Mouse (Mus musculus): ENCODE data around the gene Ascc3. TPM values are rescaled to one million over a fixed set of nuclear protein-coding genes. Genes with fewer than 3 reads are reported as not detected.
A peak's percentile ranks its signal among the peaks of the same experiment; 100 is the strongest.

Gene Ascc3
- polyA plus RNA-seq, 1 experiment from 2014 or later = 32.0 TPM

GRCm38 (mm10) chr10:50894170-50894991 lies 301.9 kb downstream of the Ascc3 start, which contains the start of gene Sim1:
Sim1 (plus strand) TSS chr10:50894754.
- H3K4me1 ChIP-seq (replicated peaks; ENCODE audit: control insufficient read depth, insufficient read depth, low read length) = 0 out of 2 replicates have a peak, but pooled peaks cover 8% of the 10 kb centered on the region
- peaks cover 74% of the 10 kb centered on the region for H3K27me3 ChIP-seq (ENCODE audit: control insufficient read depth, insufficient read depth, low read length)
- no peaks in the 10 kb centered on the region for H3K36me3 ChIP-seq (ENCODE audit: control insufficient read depth, insufficient read depth, low read length)
- peak within 1 kb of the TSS; percentile 45 for H3K4me3 ChIP-seq (ENCODE audit: low read depth, low read length)
- peak within 1 kb of the TSS; percentile 87 for H3K4me2 ChIP-seq (replicated peaks; ENCODE audit: low read depth, low read length)
- DNase-seq (ENCODE audit: low spot score) (peak; percentile 88), ATAC-seq (ENCODE audit: low FRiP score) (peak; percentile 97)
- WGBS = under 1% methylated on average over 59 of the region's 62 CpGs
- no peak within 1 kb of the TSS for H3K9ac ChIP-seq (ENCODE audit: low read depth, low read length)
- H3K9me3 ChIP-seq (ENCODE audit: control insufficient read depth, low read length) = no peaks in the 10 kb centered on the region
- no peak within 1 kb of the TSS for H3K27ac ChIP-seq (ENCODE audit: low read depth, low read length)

- Histone ChIP-seq H3K27me3 (ENCODE audit: control insufficient read depth, insufficient read depth, low read length) (peaks cover 69% of the 10 kb centered on the region), H3K36me3 (ENCODE audit: control insufficient read depth, insufficient read depth, low read length) (no peaks in the 10 kb centered on the region), H3K4me3 (ENCODE audit: low read depth, low read length) (peak overlapping the region; percentile 45), H3K4me1 (replicated peaks; ENCODE audit: control insufficient read depth, insufficient read depth, low read length) (0 out of 2 replicates have a peak, but pooled peaks cover 8% of the 10 kb centered on the region), H3K9me3 (ENCODE audit: control insufficient read depth, low read length) (no peaks in the 10 kb centered on the region), H3K27ac (ENCODE audit: low read depth, low read length) (no peak overlapping the region), H3K9ac (ENCODE audit: low read depth, low read length) (no peak overlapping the region), H3K4me2 (replicated peaks; ENCODE audit: low read depth, low read length) (peak overlapping the region; percentile 87)
- ATAC-seq (ENCODE audit: low FRiP score) = peak; percentile 23
- DNase-seq (ENCODE audit: low spot score) = peak; percentile 61
- under 1% methylated on average over 44 of the region's 44 CpGs for WGBS
Measured at GRCm38 (mm10) chr10:50895091-50895790, 302.8 kb downstream of the Ascc3 start.

- no peak overlapping the region for H3K27ac ChIP-seq (ENCODE audit: low read depth, low read length)
Measured at GRCm38 (mm10) chr10:50895881-50896766, 303.7 kb downstream of the Ascc3 start.

DNA sequence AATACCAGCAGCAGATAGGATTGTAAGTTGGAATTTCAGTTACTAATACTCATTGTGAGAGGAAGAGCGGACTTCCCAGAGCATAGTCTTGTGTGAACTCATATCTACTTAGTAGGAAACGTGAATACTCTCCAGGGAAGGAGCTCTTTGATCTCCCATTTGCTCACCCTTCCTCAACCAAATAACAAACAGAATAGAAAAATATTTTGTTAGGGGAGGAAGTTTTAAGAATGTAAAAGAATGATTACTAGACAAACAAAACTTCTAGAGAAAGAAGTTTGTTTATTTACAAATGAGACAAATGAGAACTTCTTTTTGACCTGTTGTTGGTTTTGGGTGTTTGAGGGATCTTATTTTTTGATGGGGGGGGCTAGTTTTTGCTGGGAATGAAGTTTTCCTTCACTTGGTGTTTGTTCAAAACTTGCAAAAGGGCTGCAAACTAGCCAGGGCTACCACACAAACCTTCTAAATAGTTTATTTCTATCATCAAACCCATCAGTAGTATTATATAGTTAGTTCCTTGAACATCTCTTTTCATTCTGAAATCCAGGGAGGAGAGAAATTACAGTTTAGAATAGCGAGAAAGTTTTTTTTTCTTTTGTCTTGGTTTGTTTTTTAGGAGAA lies 304.4 kb downstream of the Ascc3 start:
- Histone ChIP-seq H3K9ac (ENCODE audit: low read depth, low read length) (no peak overlapping the region), H3K9me3 (ENCODE audit: control insufficient read depth, low read length) (no peaks in the 10 kb centered on the region), H3K4me1 (replicated peaks; ENCODE audit: control insufficient read depth, insufficient read depth, low read length) (0 out of 2 replicates have a peak, but pooled peaks cover 8% of the 10 kb centered on the region), H3K4me2 (replicated peaks; ENCODE audit: low read depth, low read length) (no peak overlapping the region), H3K36me3 (ENCODE audit: control insufficient read depth, insufficient read depth, low read length) (no peaks in the 10 kb centered on the region), H3K27ac (ENCODE audit: low read depth, low read length) (no peak overlapping the region), H3K4me3 (ENCODE audit: low read depth, low read length) (no peak overlapping the region), H3K27me3 (ENCODE audit: control insufficient read depth, insufficient read depth, low read length) (peaks cover 73% of the 10 kb centered on the region)
- peak; percentile 40 for DNase-seq (ENCODE audit: low spot score)
- 7% methylated on average over 3 of the region's 3 CpGs for WGBS
- ATAC-seq (ENCODE audit: low FRiP score) = no peak

More at GRCm38 (mm10) chr10:50895881-50896766, 303.7 kb downstream of the Ascc3 start:
- no peak overlapping the region for H3K9ac ChIP-seq (ENCODE audit: low read depth, low read length)
- peaks cover 70% of the 10 kb centered on the region for H3K27me3 ChIP-seq (ENCODE audit: control insufficient read depth, insufficient read depth, low read length)
- WGBS = 4% methylated on average over 21 of the region's 21 CpGs
- H3K4me3 ChIP-seq (ENCODE audit: low read depth, low read length) = no peak overlapping the region
- H3K9me3 ChIP-seq (ENCODE audit: control insufficient read depth, low read length) = no peaks in the 10 kb centered on the region
- ATAC-seq (ENCODE audit: low FRiP score) = no peak
- no peaks in the 10 kb centered on the region for H3K36me3 ChIP-seq (ENCODE audit: control insufficient read depth, insufficient read depth, low read length)
- no peak overlapping the region for H3K4me2 ChIP-seq (replicated peaks; ENCODE audit: low read depth, low read length)
- peak; percentile 64 for DNase-seq (ENCODE audit: low spot score)
- H3K4me1 ChIP-seq (replicated peaks; ENCODE audit: control insufficient read depth, insufficient read depth, low read length) = 0 out of 2 replicates have a peak, but pooled peaks cover 8% of the 10 kb centered on the region

DNA sequence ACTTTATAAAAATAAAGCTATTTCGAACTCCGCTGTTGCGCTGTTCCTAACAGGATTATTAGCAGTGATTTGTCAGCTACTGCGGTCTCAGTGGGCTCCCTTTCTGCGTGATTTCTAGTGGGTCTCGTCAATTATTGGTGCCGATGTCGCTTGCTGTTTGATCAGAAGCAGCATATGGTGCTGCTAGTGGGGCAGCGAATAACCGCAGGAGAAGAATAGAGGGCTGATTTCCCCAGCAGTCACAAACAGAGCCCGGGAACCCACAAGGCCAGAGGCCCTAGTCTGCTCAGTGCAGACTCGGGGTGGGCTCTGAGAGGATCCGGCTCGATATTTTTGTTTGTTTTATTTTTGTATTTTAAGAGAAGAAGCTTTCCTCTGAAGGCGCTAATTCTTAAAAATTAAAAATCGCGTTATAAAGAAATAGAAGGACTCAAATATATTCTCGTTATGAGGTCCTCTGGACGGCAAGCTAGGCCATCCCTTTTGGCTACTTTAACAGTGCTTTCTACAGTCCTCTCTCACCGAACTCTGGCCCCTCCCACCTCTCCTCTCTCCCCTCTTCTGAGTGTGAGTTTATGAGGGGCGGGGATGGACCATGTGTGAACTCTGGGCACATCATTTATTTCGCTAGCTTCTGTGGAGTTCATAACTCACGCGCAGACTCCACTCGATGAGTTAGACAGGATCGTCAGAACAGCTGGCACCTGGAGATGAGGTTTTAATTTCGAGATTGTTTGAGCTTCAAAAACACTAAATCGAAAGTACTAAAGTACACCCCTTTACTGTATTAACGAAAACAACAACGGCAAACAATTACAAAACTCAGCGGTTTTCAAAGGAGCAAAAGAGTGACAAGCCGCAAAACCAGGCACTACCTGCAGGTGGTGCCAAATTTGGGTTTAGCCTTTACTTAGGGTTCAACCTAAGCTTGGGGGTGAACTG lies 305.3 kb downstream of the Ascc3 start:
- DNase-seq (ENCODE audit: low spot score) = peak; percentile 77
- no peak for ATAC-seq (ENCODE audit: low FRiP score)
- H3K27me3 ChIP-seq (ENCODE audit: control insufficient read depth, insufficient read depth, low read length) = peaks cover 71% of the 10 kb centered on the region
- no peaks in the 10 kb centered on the region for H3K9me3 ChIP-seq (ENCODE audit: control insufficient read depth, low read length)
- H3K36me3 ChIP-seq (ENCODE audit: control insufficient read depth, insufficient read depth, low read length) = no peaks in the 10 kb centered on the region
- H3K27ac ChIP-seq (ENCODE audit: low read depth, low read length) = no peak overlapping the region
- no peak overlapping the region for H3K9ac ChIP-seq (ENCODE audit: low read depth, low read length)
- WGBS = 2% methylated on average over 32 of the region's 32 CpGs
- H3K4me2 ChIP-seq (replicated peaks; ENCODE audit: low read depth, low read length) = no peak overlapping the region
- no peak overlapping the region for H3K4me3 ChIP-seq (ENCODE audit: low read depth, low read length)
- peaks cover 8% of the 10 kb centered on the region; the same call in 1 of the 2 replicates for H3K4me1 ChIP-seq (replicated peaks; ENCODE audit: control insufficient read depth, insufficient read depth, low read length)

DNA sequence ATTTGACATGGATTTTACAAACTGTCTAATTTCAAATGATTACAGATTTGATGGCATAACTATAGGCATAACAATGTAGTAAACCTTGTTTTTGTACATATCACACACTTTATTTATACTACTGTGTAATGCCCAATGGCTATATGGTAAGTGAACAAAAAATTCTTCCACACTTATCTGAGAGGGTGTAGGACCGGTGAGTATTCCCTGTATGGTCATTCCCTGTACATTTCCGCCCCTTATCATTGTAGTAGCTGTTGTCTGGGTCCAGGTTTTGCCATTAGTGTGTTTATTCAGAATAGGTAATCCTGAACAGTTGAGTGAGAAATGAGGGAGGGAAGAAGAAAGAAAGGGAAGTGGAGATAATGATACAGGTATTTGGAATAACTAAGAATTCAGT lies 306.2 kb downstream of the Ascc3 start:
- Histone ChIP-seq H3K27ac (ENCODE audit: low read depth, low read length) (no peak overlapping the region), H3K9ac (ENCODE audit: low read depth, low read length) (no peak overlapping the region), H3K4me1 (replicated peaks; ENCODE audit: control insufficient read depth, insufficient read depth, low read length) (peaks cover 9% of the 10 kb centered on the region; the same call in 1 of the 2 replicates), H3K4me3 (ENCODE audit: low read depth, low read length) (no peak overlapping the region), H3K27me3 (ENCODE audit: control insufficient read depth, insufficient read depth, low read length) (peaks cover 70% of the 10 kb centered on the region), H3K36me3 (ENCODE audit: control insufficient read depth, insufficient read depth, low read length) (no peaks in the 10 kb centered on the region), H3K4me2 (replicated peaks; ENCODE audit: low read depth, low read length) (no peak overlapping the region), H3K9me3 (ENCODE audit: control insufficient read depth, low read length) (no peaks in the 10 kb centered on the region)
- DNase-seq (ENCODE audit: low spot score) (peak; percentile 36), ATAC-seq (ENCODE audit: low FRiP score) (no peak)
- 15% methylated on average over 2 of the region's 2 CpGs for WGBS

- DNase-seq (ENCODE audit: low spot score) (peak; percentile 61), ATAC-seq (ENCODE audit: low FRiP score) (no peak)
- Histone ChIP-seq H3K27me3 (ENCODE audit: control insufficient read depth, insufficient read depth, low read length) (peaks cover 71% of the 10 kb centered on the region), H3K36me3 (ENCODE audit: control insufficient read depth, insufficient read depth, low read length) (no peaks in the 10 kb centered on the region), H3K4me3 (ENCODE audit: low read depth, low read length) (peak overlapping the region; percentile 10), H3K9me3 (ENCODE audit: control insufficient read depth, low read length) (no peaks in the 10 kb centered on the region), H3K9ac (ENCODE audit: low read depth, low read length) (no peak overlapping the region), H3K27ac (ENCODE audit: low read depth, low read length) (no peak overlapping the region), H3K4me2 (replicated peaks; ENCODE audit: low read depth, low read length) (no peak overlapping the region), H3K4me1 (replicated peaks; ENCODE audit: control insufficient read depth, insufficient read depth, low read length) (peaks cover 5% of the 10 kb centered on the region; the same call in 1 of the 2 replicates)
- 2% methylated on average over 21 of the region's 21 CpGs for WGBS
Measured at GRCm38 (mm10) chr10:50899846-50900745, 307.6 kb downstream of the Ascc3 start.
